In genomic region chr11:8229787-8230186, GRCm38 (mm10) we compare ENCODE assay signal across 14 mouse cellular contexts.
A peak's percentile ranks its signal among the peaks of the same experiment; 100 is the strongest.
DNase-seq lines count a peak whose midpoint lies in the region; ATAC-seq and TF ChIP-seq lines count a peak whose summit lies in the region.
"Had no signal": no experiment of that assay in that cellular context is flagged by ENCODE, and none has a peak within 500 bp of the region (broad histone marks: within the 10 kb centered on the region; RNA-seq: fewer than 3 reads in every experiment).

No protein-coding gene starts in this region.

- 34% methylated on average over 7 of the region's 7 CpGs for WGBS in heart, adult 2 months
- WGBS in midbrain, postnatal 0 days, result 63% methylated on average over 7 of the region's 7 CpGs
- 74% methylated on average over 7 of the region's 7 CpGs for WGBS in midbrain, embryonic 10.5 days
- 62% methylated on average over 7 of the region's 7 CpGs for WGBS in neural tube, embryonic 15.5 days

- intact Hi-C loops in heart, adult 2 months (cut with DNase I), result loop anchor here (1.0 kb wide), 1 partner anchor 14 kb away; no protein-coding TSS in a partner anchor
- intact Hi-C loops in heart, postnatal 25 days (cut with DNase I), result loop anchor here (10.0 kb wide), 1 partner anchor 725 kb away; no protein-coding TSS in a partner anchor

- DNase-seq in heart, adult 2 months, result peak in 1 of 2 experiments; percentile 45
- no peak for DNase-seq in heart, postnatal 25 days (ENCODE audit: low spot score)
- peak; percentile 68 for DNase-seq in midbrain, postnatal 0 days (ENCODE audit: low spot score)
- no peak for DNase-seq in midbrain, embryonic 10.5 days (ENCODE audit: low spot score)
- DNase-seq in kidney, postnatal 36 days, result peak; percentile 53 to 70
- peak; percentile 27 for DNase-seq in retina, postnatal 1 day
- DNase-seq in cerebellum, adult 11-12 months, result no peak
- DNase-seq: gastrocnemius, postnatal 14 days; liver; thymus, postnatal 4 days had no signal

- H3K4me2 ChIP-seq in midbrain, postnatal 0 days (ENCODE audit: low read depth, low read length, poor library complexity, severe bottlenecking), result no peak overlapping the region
- no peak overlapping the region for H3K4me2 ChIP-seq in neural tube, embryonic 15.5 days
- H3K4me2 ChIP-seq: embryonic facial prominence, embryonic 15.5 days; hindbrain, embryonic 12.5 days had no signal

- no peak for TF ChIP-seq CTCF in heart, adult 2 months (IDR thresholded peaks at IDR 0.05)
- no peak for TF ChIP-seq CTCF in midbrain, postnatal 0 days (IDR thresholded peaks at IDR 0.05)

- H3K36me3 ChIP-seq in heart, adult 2 months (ENCODE audit: control insufficient read depth, insufficient read depth, low read length), result no peaks in the 10 kb centered on the region
- H3K36me3 ChIP-seq in midbrain, postnatal 0 days (ENCODE audit: insufficient read depth, low read length), result no peaks in the 10 kb centered on the region
- H3K36me3 ChIP-seq in midbrain, embryonic 10.5 days, result no peaks in the 10 kb centered on the region
- H3K36me3 ChIP-seq in neural tube, embryonic 15.5 days, result no peaks in the 10 kb centered on the region
- H3K36me3 ChIP-seq: embryonic facial prominence, embryonic 15.5 days; hindbrain, embryonic 12.5 days had no signal

- no peak overlapping the region for H3K4me3 ChIP-seq in heart, adult 2 months
- no peak overlapping the region for H3K4me3 ChIP-seq in midbrain, postnatal 0 days (ENCODE audit: low read depth, low read length)
- H3K4me3 ChIP-seq in midbrain, embryonic 10.5 days, result no peak overlapping the region
- H3K4me3 ChIP-seq in neural tube, embryonic 15.5 days (replicated peaks), result no peak overlapping the region
- H3K4me3 ChIP-seq: embryonic facial prominence, embryonic 15.5 days; hindbrain, embryonic 12.5 days had no signal

- no peak for ATAC-seq in midbrain, postnatal 0 days (ENCODE audit: low FRiP score)
- no peak for ATAC-seq in neural tube, embryonic 15.5 days (ENCODE audit: low FRiP score)
- ATAC-seq: activated CD4-positive, CD25-positive, alpha-beta regulatory T cell, adult 4 months had no signal

- H3K9ac ChIP-seq in heart, adult 2 months (ENCODE audit: low read depth, low read length), result no peak overlapping the region
- H3K9ac ChIP-seq in midbrain, postnatal 0 days (replicated peaks; ENCODE audit: low read length, poor library complexity, severe bottlenecking), result no peak overlapping the region
- no peak overlapping the region for H3K9ac ChIP-seq in neural tube, embryonic 15.5 days (replicated peaks)
- H3K9ac ChIP-seq: embryonic facial prominence, embryonic 15.5 days; hindbrain, embryonic 12.5 days had no signal

- H3K79me2 ChIP-seq in heart, adult 2 months (replicated peaks; ENCODE audit: control insufficient read depth, insufficient read depth, low read length), result no peaks in the 10 kb centered on the region

- no peak for TF ChIP-seq POLR2A in heart, adult 2 months (IDR thresholded peaks at IDR 0.05; ENCODE audit: insufficient read depth, low read depth, low read length)

- H3K27me3 ChIP-seq in heart, adult 2 months (ENCODE audit: control insufficient read depth, insufficient read depth, low read length), result no peaks in the 10 kb centered on the region
- no peaks in the 10 kb centered on the region for H3K27me3 ChIP-seq in midbrain, postnatal 0 days (ENCODE audit: insufficient read depth, low read length)
- no peaks in the 10 kb centered on the region for H3K27me3 ChIP-seq in midbrain, embryonic 10.5 days (ENCODE audit: low read depth, poor library complexity, severe bottlenecking)
- H3K27me3 ChIP-seq in neural tube, embryonic 15.5 days (replicated peaks), result no peaks in the 10 kb centered on the region
- H3K27me3 ChIP-seq: embryonic facial prominence, embryonic 15.5 days; hindbrain, embryonic 12.5 days had no signal

- peak overlapping the region; percentile 54 for H3K27ac ChIP-seq in heart, adult 2 months
- no peak overlapping the region for H3K27ac ChIP-seq in midbrain, postnatal 0 days (ENCODE audit: low read depth, low read length)
- H3K27ac ChIP-seq in midbrain, embryonic 10.5 days (replicated peaks), result no peak overlapping the region
- H3K27ac ChIP-seq in neural tube, embryonic 15.5 days (replicated peaks), result no peak overlapping the region; the same call in 1 of the 2 replicates
- H3K27ac ChIP-seq: embryonic facial prominence, embryonic 15.5 days; hindbrain, embryonic 12.5 days had no signal

- H3K4me1 ChIP-seq in heart, adult 2 months (ENCODE audit: control insufficient read depth, insufficient read depth, low read length), result peaks cover 6% of the 10 kb centered on the region
- H3K4me1 ChIP-seq in midbrain, postnatal 0 days (ENCODE audit: insufficient read depth, low read length), result no peaks in the 10 kb centered on the region
- H3K4me1 ChIP-seq in midbrain, embryonic 10.5 days, result peaks cover 4% of the 10 kb centered on the region
- H3K4me1 ChIP-seq in neural tube, embryonic 15.5 days, result peaks cover 5% of the 10 kb centered on the region; the same call in 1 of the 2 replicates
- H3K4me1 ChIP-seq: hindbrain, embryonic 12.5 days had no signal

- TF ChIP-seq EP300 in heart, adult 2 months (IDR thresholded peaks at IDR 0.05; ENCODE audit: insufficient read depth, low read depth, low read length), result peak; percentile 77; the same call in 1 of the 2 replicates

- no peaks in the 10 kb centered on the region for H3K9me3 ChIP-seq in midbrain, postnatal 0 days (ENCODE audit: low read length)
- no peaks in the 10 kb centered on the region for H3K9me3 ChIP-seq in midbrain, embryonic 10.5 days (replicated peaks)
- H3K9me3 ChIP-seq in neural tube, embryonic 15.5 days (replicated peaks), result no peaks in the 10 kb centered on the region
- H3K9me3 ChIP-seq: embryonic facial prominence, embryonic 15.5 days; hindbrain, embryonic 12.5 days had no signal

Comparison
In these comparisons a context has a peak if more than half of its experiments do, and no peak if none do; other contexts are left out.
1. DNase-seq: peak in midbrain, postnatal 0 days (single experiment), kidney, postnatal 36 days (2 of 2) and retina, postnatal 1 day (single experiment); none in heart, postnatal 25 days (single experiment), midbrain, embryonic 10.5 days (single experiment) and cerebellum, adult 11-12 months (single experiment).